Mouse (Mus musculus) forebrain, embryonic 11.5 days (tissue): ENCODE measurements around the gene Fxr2. TPM values are rescaled to one million over a fixed set of nuclear protein-coding genes. Genes with fewer than 3 reads are reported as not detected.

Experiments
- ATAC-seq: fragments of 200-750 bp; cut with Nextera tagmentation; replicated peaks from 2 replicates; pipeline ENCODE4 v1.8.0; 2017; ENCODE audit warnings: moderate TSS enrichment; ENCODE audit not compliant: low FRiP score
- DNase-seq: peaks from one replicate; pipeline ENCODE4 v3.0.0-alpha.2; 2017; ENCODE audit warnings: low spot score
- H3K27ac ChIP-seq: fragments of 300-500 bp; sonication (generic); 2 replicates; pipeline ENCODE4 v1.5.1; 2014; ENCODE audit warnings: low read depth, low read length
- H3K27me3 ChIP-seq: fragments of 300-500 bp; sonication (generic); 2 replicates; pipeline ENCODE4 v1.6.1; 2014; ENCODE audit warnings: mild to moderate bottlenecking, low read length, mixed read lengths; ENCODE audit not compliant: control insufficient read depth, insufficient read depth
- H3K36me3 ChIP-seq: fragments of 300-500 bp; sonication (generic); 2 replicates; pipeline ENCODE4 v1.6.1; 2014; ENCODE audit warnings: mild to moderate bottlenecking, low read length, moderate library complexity, mixed read lengths; ENCODE audit not compliant: control insufficient read depth, insufficient read depth
- H3K4me1 ChIP-seq: fragments of 300-500 bp; sonication (generic); replicated peaks from 2 replicates; pipeline ENCODE4 v1.6.1; 2014; ENCODE audit warnings: low read length, mixed read lengths; ENCODE audit not compliant: control insufficient read depth, insufficient read depth
- H3K4me2 ChIP-seq: fragments of 300-500 bp; sonication (generic); 2 replicates; pipeline ENCODE4 v1.6.1; 2014; ENCODE audit warnings: low read depth, mild to moderate bottlenecking, low read length, moderate library complexity, mixed read lengths; ENCODE audit not compliant: severe bottlenecking
- H3K4me3 ChIP-seq: fragments of 300-500 bp; sonication (generic); 2 replicates; pipeline ENCODE4 v1.5.1; 2014; ENCODE audit warnings: low read depth, low read length
- H3K9ac ChIP-seq: fragments of 300-500 bp; sonication (generic); 2 replicates; pipeline ENCODE4 v1.6.1; 2014; ENCODE audit warnings: low read length
- H3K9me3 ChIP-seq: fragments of 300-500 bp; sonication (generic); 2 replicates; pipeline ENCODE4 v1.6.1; 2016; ENCODE audit warnings: low read length, mixed read lengths; ENCODE audit not compliant: control insufficient read depth
- WGBS: fragments of 180-500 bp; shearing (Covaris S2); extraction: QIAGEN DNeasy Blood & Tissue Kit; methylation state at CpG from one replicate; pipeline ENCODE4 v1.1.7; 2014; 5-methylcytosine and 5-hydroxymethylcytosine counted together
- polyA plus RNA-seq: library from polyadenylated mRNA; unstranded; fragments of >200 nt; fragmentation: Nextera tagmentation; extraction: Ambion mirVana; gene quantifications from 2 replicates; pipeline ENCODE4 v1.2.1, GENCODE M21; 2014

Gene Fxr2
- 33.6 and 44.1 TPM in 2 replicates for polyA plus RNA-seq

GRCm38 (mm10) chr11:69632284-69633089 is at the start of gene Fxr2:
Fxr2 (plus strand) TSS chr11:69632990.
- H3K27me3 ChIP-seq, result no peaks in the 10 kb centered on the region
- peaks cover 7% of the 10 kb centered on the region; the same call in 1 of the 2 replicates for H3K4me1 ChIP-seq
- H3K36me3 ChIP-seq, result no peaks in the 10 kb centered on the region; the same call in 1 of the 2 replicates
- DNase-seq (peak; percentile 100), ATAC-seq (peak; percentile 99)
- H3K9me3 ChIP-seq, result no peaks in the 10 kb centered on the region
- WGBS, result under 1% methylated on average over 42 of the region's 56 CpGs
- H3K9ac ChIP-seq, result peak within 1 kb of the TSS; percentile 98
- H3K4me2 ChIP-seq, result peak within 1 kb of the TSS; percentile 61
- peak within 1 kb of the TSS; percentile 99 for H3K4me3 ChIP-seq
- peak within 1 kb of the TSS; percentile 91 for H3K27ac ChIP-seq

- Histone ChIP-seq H3K4me1 (no peaks in the 10 kb centered on the region; the same call in 1 of the 2 replicates), H3K9ac (no peak overlapping the region), H3K27ac (no peak overlapping the region), H3K9me3 (no peaks in the 10 kb centered on the region), H3K4me3 (no peak overlapping the region), H3K27me3 (no peaks in the 10 kb centered on the region), H3K36me3 (peaks cover under 1% of the 10 kb centered on the region; the same call in 1 of the 2 replicates), H3K4me2 (no peak overlapping the region)
- WGBS, result 92% methylated on average over 7 of the region's 7 CpGs
- DNase-seq, result no peak
- no peak for ATAC-seq
Measured at GRCm38 (mm10) chr11:69584008-69584407, 48.8 kb upstream of the Fxr2 start.

- ATAC-seq, result no peak
- Histone ChIP-seq H3K36me3 (peaks cover 5% of the 10 kb centered on the region), H3K4me1 (no peaks in the 10 kb centered on the region; the same call in 1 of the 2 replicates), H3K27me3 (no peaks in the 10 kb centered on the region), H3K27ac (no peak overlapping the region), H3K4me2 (no peak overlapping the region), H3K9ac (no peak overlapping the region), H3K4me3 (no peak overlapping the region), H3K9me3 (no peaks in the 10 kb centered on the region)
- no peak for DNase-seq
- 95% methylated on average over 13 of the region's 13 CpGs for WGBS
Measured at GRCm38 (mm10) chr11:69584937-69585336, 47.9 kb upstream of the Fxr2 start.

GRCm38 (mm10) chr11:69585718-69586325 is 47.0 kb upstream of the Fxr2 start:
- no peak for ATAC-seq
- H3K36me3 ChIP-seq, result peaks cover 7% of the 10 kb centered on the region

GRCm38 (mm10) chr11:69589207-69589834 is 43.5 kb upstream of the Fxr2 start:
- H3K9me3 ChIP-seq, result no peaks in the 10 kb centered on the region
- no peak overlapping the region for H3K4me3 ChIP-seq
- 91% methylated on average over 22 of the region's 22 CpGs for WGBS
- no peak overlapping the region for H3K9ac ChIP-seq
- H3K4me2 ChIP-seq, result no peak overlapping the region
- H3K36me3 ChIP-seq, result peaks cover 11% of the 10 kb centered on the region
- H3K27me3 ChIP-seq, result no peaks in the 10 kb centered on the region
- H3K4me1 ChIP-seq, result no peaks in the 10 kb centered on the region
- DNase-seq, result no peak
- ATAC-seq, result no peak
- H3K27ac ChIP-seq, result no peak overlapping the region

More at GRCm38 (mm10) chr11:69585718-69586325, 47.0 kb upstream of the Fxr2 start:
- no peaks in the 10 kb centered on the region; the same call in 1 of the 2 replicates for H3K4me1 ChIP-seq
- no peaks in the 10 kb centered on the region for H3K9me3 ChIP-seq
- no peak overlapping the region for H3K4me3 ChIP-seq
- H3K9ac ChIP-seq, result no peak overlapping the region
- 89% methylated on average over 7 of the region's 7 CpGs for WGBS
- no peak for DNase-seq
- H3K27me3 ChIP-seq, result no peaks in the 10 kb centered on the region
- H3K4me2 ChIP-seq, result no peak overlapping the region
- no peak overlapping the region for H3K27ac ChIP-seq

GRCm38 (mm10) chr11:69590622-69591021 is 42.2 kb upstream of the Fxr2 start:
- Histone ChIP-seq H3K4me1 (no peaks in the 10 kb centered on the region), H3K27me3 (no peaks in the 10 kb centered on the region), H3K36me3 (peaks cover 11% of the 10 kb centered on the region), H3K4me3 (no peak overlapping the region), H3K27ac (no peak overlapping the region), H3K9ac (no peak overlapping the region), H3K4me2 (no peak overlapping the region), H3K9me3 (no peaks in the 10 kb centered on the region)
- no peak for ATAC-seq
- 94% methylated on average over 8 of the region's 8 CpGs for WGBS
- DNase-seq, result no peak

GRCm38 (mm10) chr11:69591424-69591823 is 41.4 kb upstream of the Fxr2 start:
- peaks cover 11% of the 10 kb centered on the region for H3K36me3 ChIP-seq

GRCm38 (mm10) chr11:69591899-69592637 is 40.7 kb upstream of the Fxr2 start:
- WGBS, result 83% methylated on average over 7 of the region's 7 CpGs
- ATAC-seq (no peak), DNase-seq (no peak)
- H3K9ac ChIP-seq, result no peak overlapping the region
- no peaks in the 10 kb centered on the region for H3K4me1 ChIP-seq
- no peaks in the 10 kb centered on the region for H3K27me3 ChIP-seq
- no peak overlapping the region for H3K4me3 ChIP-seq
- H3K9me3 ChIP-seq, result no peaks in the 10 kb centered on the region
- no peak overlapping the region for H3K4me2 ChIP-seq
- H3K36me3 ChIP-seq, result peaks cover 11% of the 10 kb centered on the region
- H3K27ac ChIP-seq, result no peak overlapping the region

More at GRCm38 (mm10) chr11:69591424-69591823, 41.4 kb upstream of the Fxr2 start:
- Histone ChIP-seq H3K9me3 (no peaks in the 10 kb centered on the region), H3K27me3 (no peaks in the 10 kb centered on the region), H3K4me3 (no peak overlapping the region), H3K27ac (no peak overlapping the region), H3K4me1 (no peaks in the 10 kb centered on the region), H3K9ac (no peak overlapping the region), H3K4me2 (no peak overlapping the region)
- DNase-seq (no peak), ATAC-seq (no peak)
- 88% methylated on average over 3 of the region's 3 CpGs for WGBS
